ENCODE assay signal across 12 mouse cellular contexts in the genomic region with DNA sequence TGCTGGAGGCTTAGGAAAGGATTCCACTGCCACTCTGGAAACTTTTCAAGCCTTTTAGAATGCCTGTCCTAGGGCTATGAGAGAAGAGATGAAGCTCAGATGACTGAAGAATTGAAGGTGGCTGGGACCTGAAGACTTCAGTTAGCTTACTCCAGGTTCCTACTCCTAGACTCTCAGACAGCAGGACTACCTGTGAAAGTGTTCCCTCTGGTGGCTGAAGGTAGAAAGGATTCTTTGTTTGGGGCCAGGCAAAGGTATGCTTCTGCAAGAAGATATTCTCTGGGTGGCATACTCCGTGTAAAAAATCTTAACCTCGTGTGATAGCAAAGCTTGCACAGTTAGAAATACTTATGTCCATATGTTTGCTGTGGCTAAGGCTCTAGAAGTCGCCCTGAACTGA.
DNase-seq lines count a peak whose midpoint lies in the region; ATAC-seq and TF ChIP-seq lines count a peak whose summit lies in the region.
"Had no signal": no experiment of that assay in that cellular context is flagged by ENCODE, and none has a peak within 500 bp of the region (broad histone marks: within the 10 kb centered on the region; RNA-seq: fewer than 3 reads in every experiment).

No protein-coding gene starts in this region.

- H3K27me3 ChIP-seq in forebrain, postnatal 0 days (ENCODE audit: insufficient read depth, low read length), result no peaks in the 10 kb centered on the region
- H3K27me3 ChIP-seq in forebrain, embryonic 12.5 days, result no peaks in the 10 kb centered on the region

- H3K36me3 ChIP-seq in forebrain, postnatal 0 days (ENCODE audit: insufficient read depth), result peaks cover 4% of the 10 kb centered on the region
- peaks cover 5% of the 10 kb centered on the region for H3K36me3 ChIP-seq in forebrain, embryonic 12.5 days (replicated peaks)

- H3K4me2 ChIP-seq in forebrain, postnatal 0 days (ENCODE audit: low read depth), result no peak overlapping the region
- no peak overlapping the region for H3K4me2 ChIP-seq in forebrain, embryonic 12.5 days

- peak; percentile 38 for DNase-seq in forebrain, postnatal 0 days
- no peak for DNase-seq in left cerebral cortex, adult 2 months (ENCODE audit: extremely low spot score in 1 of 2, low spot score in 2 of 2)
- no peak for DNase-seq in left cerebral cortex, adult 18-20 months (ENCODE audit: low spot score in 2 of 2)
- peak; percentile 38 for DNase-seq in ES-CJ7 (ENCODE audit: low read depth, low spot score)
- DNase-seq in induced T-regulatory cell, adult 2 months (ENCODE audit: low read depth), result peak; percentile 32
- DNase-seq in gastrocnemius, postnatal 25 days, result no peak
- no peak for DNase-seq in cerebellum, postnatal 10 days
- DNase-seq: cerebellum, postnatal 36 days; kidney, postnatal 10 days; lung, adult 18-20 months had no signal

- WGBS in forebrain, postnatal 0 days, result 83% methylated on average over 3 of the region's 3 CpGs
- 88% methylated on average over 3 of the region's 3 CpGs for WGBS in forebrain, embryonic 12.5 days

- no peak overlapping the region for H3K27ac ChIP-seq in forebrain, postnatal 0 days (ENCODE audit: low read depth, low read length)
- no peak overlapping the region for H3K27ac ChIP-seq in forebrain, embryonic 12.5 days
- no peak overlapping the region for H3K27ac ChIP-seq in left cerebral cortex, adult 2 months
- H3K27ac ChIP-seq: hindbrain, embryonic 10.5 days had no signal

- H3K9me3 ChIP-seq in forebrain, postnatal 0 days (ENCODE audit: low read length), result no peaks in the 10 kb centered on the region
- no peaks in the 10 kb centered on the region for H3K9me3 ChIP-seq in forebrain, embryonic 12.5 days
- H3K9me3 ChIP-seq: hindbrain, embryonic 10.5 days had no signal

- peak; percentile 52; the same call in 1 of the 2 replicates for ATAC-seq in forebrain, postnatal 0 days
- ATAC-seq in forebrain, embryonic 12.5 days (ENCODE audit: low FRiP score), result no peak

- TF ChIP-seq CTCF in forebrain, postnatal 0 days (IDR thresholded peaks at IDR 0.05; ENCODE audit: low read depth), result peak; percentile 62
- TF ChIP-seq CTCF in left cerebral cortex, adult 2 months (IDR thresholded peaks at IDR 0.05), result peak; percentile 41

- no peaks in the 10 kb centered on the region for H3K4me1 ChIP-seq in forebrain, postnatal 0 days (ENCODE audit: insufficient read depth)
- peaks cover 7% of the 10 kb centered on the region for H3K4me1 ChIP-seq in forebrain, embryonic 12.5 days
- H3K4me1 ChIP-seq: hindbrain, embryonic 10.5 days had no signal

- H3K4me3 ChIP-seq in forebrain, postnatal 0 days (ENCODE audit: low read depth, low read length), result no peak overlapping the region
- H3K4me3 ChIP-seq in forebrain, embryonic 12.5 days (replicated peaks), result no peak overlapping the region
- no peak overlapping the region for H3K4me3 ChIP-seq in left cerebral cortex, adult 2 months
- H3K4me3 ChIP-seq: hindbrain, embryonic 10.5 days had no signal

- intact Hi-C loops in left cerebral cortex, adult 2 months (cut with DNase I), result no loop called here

- no peak overlapping the region for H3K9ac ChIP-seq in forebrain, postnatal 0 days
- no peak overlapping the region for H3K9ac ChIP-seq in forebrain, embryonic 12.5 days

Comparison
In these comparisons a context has a peak if more than half of its experiments do, and no peak if none do; other contexts are left out.
1. DNase-seq: peak in forebrain, postnatal 0 days (single experiment), ES-CJ7 (single experiment) and induced T-regulatory cell, adult 2 months (single experiment); none in left cerebral cortex, adult 2 months (0 of 2), left cerebral cortex, adult 18-20 months (0 of 2), gastrocnemius, postnatal 25 days (single experiment) and cerebellum, postnatal 10 days (0 of 2).